Mouse (Mus musculus): ENCODE results near the gene Zfp729a.

Gene Zfp729a

DNA sequence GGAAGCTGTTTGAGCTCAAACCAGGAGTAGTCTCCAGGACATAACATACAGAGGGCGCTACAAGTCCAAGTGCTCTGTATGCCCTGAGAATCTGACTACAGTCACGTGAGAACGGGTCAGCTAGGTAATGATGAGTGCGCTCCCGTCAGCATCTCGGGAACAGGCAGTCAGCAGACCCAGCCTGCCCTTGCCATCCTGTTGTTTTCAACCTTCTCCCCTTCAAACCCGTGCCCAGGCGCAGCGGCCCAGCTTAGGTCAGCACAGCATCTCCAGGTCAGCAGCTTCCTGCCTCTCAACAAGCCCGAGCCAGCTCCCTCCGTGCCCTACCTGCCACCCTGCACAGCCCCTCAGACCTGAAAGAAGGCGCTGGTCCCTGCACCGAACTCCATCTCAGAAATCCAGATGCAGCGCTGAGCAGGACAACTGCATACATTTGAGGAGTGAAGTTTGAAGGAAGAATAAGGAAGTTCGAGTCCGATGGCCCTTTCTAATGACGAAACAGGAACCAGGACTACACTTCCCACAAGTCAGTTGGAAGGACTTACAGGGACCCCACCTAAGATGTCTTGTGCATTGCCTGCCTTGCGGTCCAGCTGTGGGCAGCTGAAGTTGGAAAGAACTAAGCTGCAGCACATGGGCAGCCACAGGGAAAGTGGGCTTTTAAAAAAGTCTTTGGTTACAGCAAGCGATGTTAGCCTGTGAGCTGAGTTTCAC, at the start of gene Zfp729a, which contains the start of gene Gm49345:
Gene Zfp729a (minus strand): TSS at position 498 of the 714 bp plus-strand sequence.
Gene Gm49345 (minus strand): TSS at position 476 of the 714 bp plus-strand sequence.
- peak; percentile 86 to 96 for DNase-seq (ENCODE audit: inconsistent age in 2 of 2, low spot score in 1 of 2)

DNA sequence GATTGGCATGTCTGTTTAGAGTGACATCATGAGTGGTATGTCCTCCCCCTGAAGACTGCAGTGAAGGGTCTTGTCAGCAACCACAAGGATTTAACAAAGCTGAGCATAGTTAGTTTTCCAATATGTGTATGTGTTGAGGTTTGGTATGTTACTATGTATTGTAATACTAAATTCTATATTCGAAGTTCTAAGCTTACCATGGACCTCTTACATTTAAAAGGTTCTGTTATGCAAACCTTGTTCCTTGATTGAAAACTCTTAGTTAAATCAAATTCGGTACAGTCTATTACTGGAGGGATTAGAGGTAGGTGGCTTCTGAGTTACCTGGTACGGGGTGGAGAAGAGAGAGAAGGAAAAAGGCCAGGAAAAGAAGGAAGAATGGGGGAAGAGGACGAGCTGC, 49.4 kb upstream of the Zfp729a start, which contains the start of gene Zfp738:
Gene Zfp738 (minus strand): TSS at position 101 of the 400 bp plus-strand sequence.
- no peak for DNase-seq (ENCODE audit: inconsistent age in 2 of 2, low spot score in 1 of 2)

GRCm38 (mm10) chr13:67683841-67684240, 46.2 kb upstream of the Zfp729a start:
- peak in 1 of 2 experiments; percentile 31 for DNase-seq (ENCODE audit: inconsistent age in 2 of 2, low spot score in 1 of 2)

- DNase-seq (ENCODE audit: inconsistent age in 2 of 2, low spot score in 1 of 2), result peak; percentile 87 to 96
Measured at GRCm38 (mm10) chr13:67682959-67683735, 45.6 kb upstream of the Zfp729a start.

DNA sequence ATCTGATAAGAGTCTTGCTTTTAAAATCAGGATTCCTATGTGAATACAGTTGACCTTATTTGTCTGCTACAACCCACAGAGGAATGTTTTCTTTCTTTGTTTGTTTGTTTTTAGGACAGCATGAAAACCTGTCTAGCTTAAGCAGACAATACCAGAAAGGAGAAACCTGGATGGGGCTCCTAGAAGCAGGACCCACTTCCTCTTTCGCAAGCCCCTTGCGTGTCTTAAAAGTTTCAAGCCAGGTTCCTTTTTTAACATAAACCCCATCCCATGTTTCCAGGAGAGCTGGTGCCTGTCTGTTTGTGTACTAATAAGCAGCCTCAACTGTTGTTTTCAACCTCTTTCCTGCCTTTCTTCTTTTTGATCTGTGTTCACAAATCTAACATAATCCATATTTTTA, 37.3 kb upstream of the Zfp729a start:
- no peak for DNase-seq (ENCODE audit: inconsistent age in 2 of 2, low spot score in 1 of 2)

DNA sequence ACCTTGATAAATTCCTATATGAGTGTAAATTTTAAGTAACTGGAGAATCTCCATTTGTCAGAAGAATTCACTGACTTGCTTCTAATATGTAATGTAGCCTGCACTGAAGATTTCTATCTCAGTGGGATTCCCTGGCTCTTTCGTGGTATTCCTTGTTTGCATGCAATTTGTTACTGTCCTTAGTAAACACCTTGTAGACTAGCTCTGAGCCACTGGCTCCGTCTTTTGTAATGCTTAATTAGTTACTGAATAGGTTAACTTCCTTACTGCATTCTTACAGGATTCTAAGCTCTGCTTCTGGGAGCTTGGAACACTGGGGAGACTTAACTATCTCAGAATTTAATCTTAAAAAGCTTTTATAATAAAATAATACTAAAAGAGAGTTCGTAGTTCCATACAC, 14.9 kb upstream of the Zfp729a start:
- no peak for DNase-seq (ENCODE audit: inconsistent age in 2 of 2, low spot score in 1 of 2)

DNA sequence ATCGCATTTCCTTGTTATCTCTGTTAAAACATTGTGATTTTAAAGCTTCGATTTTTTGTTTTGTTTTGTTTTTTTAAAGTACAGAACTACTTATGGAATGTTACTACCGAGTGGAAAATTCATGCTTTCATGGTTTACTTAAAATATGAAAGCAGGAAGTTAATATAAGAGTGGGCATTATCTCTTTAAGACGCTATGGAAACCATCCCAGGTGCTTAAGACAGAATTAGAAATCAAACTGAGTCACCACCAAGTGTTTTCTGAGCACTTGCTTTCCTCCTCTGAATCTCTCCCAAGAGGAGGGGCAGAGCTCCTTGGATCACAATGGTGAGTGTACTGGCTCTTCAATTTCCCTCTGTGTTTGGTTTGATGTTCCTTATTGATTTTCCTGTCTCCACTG, 27.5 kb downstream of the Zfp729a start:
- DNase-seq (ENCODE audit: inconsistent age in 2 of 2, low spot score in 1 of 2), result peak in 1 of 2 experiments; percentile 42

DNA sequence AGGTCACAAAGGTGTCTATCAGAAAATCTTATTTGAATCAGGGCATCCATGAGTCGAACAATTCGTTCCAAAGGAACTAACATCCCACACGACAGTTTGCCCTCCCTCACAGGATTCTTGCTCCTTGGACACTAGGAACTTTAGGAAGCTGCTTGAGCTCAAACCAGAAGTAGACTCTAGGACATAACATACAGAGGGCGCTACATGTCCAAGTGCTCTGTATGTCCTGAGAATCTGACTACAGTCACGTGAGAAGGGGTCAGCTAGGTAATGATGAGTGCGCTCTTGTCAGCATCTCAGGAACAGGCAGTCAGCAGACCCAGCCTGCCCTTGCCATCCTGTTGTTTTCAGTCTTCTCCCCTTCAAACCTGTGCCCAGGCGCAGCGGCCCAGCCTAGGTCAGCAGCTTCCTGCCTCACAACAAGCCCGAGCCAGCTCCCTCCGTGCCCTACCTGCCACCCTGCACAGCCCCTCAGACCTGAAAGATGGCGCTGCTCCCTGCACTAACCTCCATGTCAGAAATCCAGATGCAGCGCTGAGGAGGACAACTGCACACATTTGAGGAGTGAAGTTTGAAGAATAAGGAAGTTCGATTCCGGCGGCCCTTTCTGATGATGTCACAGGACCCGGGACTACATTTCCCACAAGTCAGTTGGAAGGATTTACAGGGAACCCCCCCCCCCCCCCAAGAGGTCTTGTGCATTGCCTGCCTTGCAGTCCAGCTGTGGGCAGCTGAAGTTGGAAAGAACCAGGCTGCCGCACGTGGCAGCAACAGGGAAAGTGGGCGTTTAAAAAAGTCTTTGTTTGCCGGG, 28.3 kb downstream of the Zfp729a start, which contains the start of gene Zfp729b:
Gene Zfp729b (minus strand): TSS at position 642 of the 811 bp plus-strand sequence.
- peak; percentile 86 to 96 for DNase-seq (ENCODE audit: inconsistent age in 2 of 2, low spot score in 1 of 2)

DNA sequence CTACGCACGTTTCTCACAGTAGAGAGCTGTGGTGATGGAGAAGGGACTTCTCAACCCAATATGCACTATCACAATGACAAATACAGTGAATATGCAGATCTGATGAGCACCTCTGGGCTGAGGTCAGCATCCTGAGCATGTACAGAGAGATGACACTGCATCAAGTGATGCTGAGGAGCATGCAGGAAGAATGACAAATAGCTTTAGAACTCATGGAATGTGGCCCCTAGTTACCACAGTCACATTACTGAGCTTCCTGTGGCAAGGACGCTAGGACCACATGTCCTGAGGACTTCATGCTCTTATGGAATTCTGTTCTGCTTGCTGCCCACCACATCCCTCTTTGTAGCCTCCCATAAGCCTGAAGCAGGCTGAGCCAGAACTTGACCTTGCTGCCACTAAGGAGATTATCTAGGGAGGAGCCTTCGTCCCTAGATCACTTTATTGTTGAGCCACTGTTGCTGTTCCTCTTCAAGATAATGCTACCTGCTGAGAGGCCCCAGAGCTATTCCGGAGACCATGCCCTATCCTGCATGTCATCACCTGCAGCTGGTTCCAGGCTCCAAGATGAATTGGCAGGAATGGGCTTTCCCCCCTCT, 64.9 kb downstream of the Zfp729a start:
- no peak for DNase-seq (ENCODE audit: inconsistent age in 2 of 2, low spot score in 1 of 2)
